Mouse (Mus musculus) liver, embryonic 16.5 days (tissue): ENCODE data around the gene Rps6kb1. TPM values are rescaled to one million over a fixed set of nuclear protein-coding genes. Genes with fewer than 3 reads are reported as not detected.

Source experiments
- ATAC-seq: fragments of 200-750 bp; cut with Nextera tagmentation; 2 replicates; pipeline ENCODE4 v1.8.0; 2017; ENCODE audit warnings: low read depth, mild to moderate bottlenecking, moderate number of reproducible peaks, moderate library complexity
- H3K27ac ChIP-seq: fragments of 300-500 bp; sonication (generic); 2 replicates; pipeline ENCODE4 v1.5.1; 2014; ENCODE audit warnings: mild to moderate bottlenecking, low read length
- H3K27me3 ChIP-seq: fragments of 300-500 bp; sonication (generic); 2 replicates; pipeline ENCODE4 v1.6.1; 2014; ENCODE audit warnings: low read depth, low read length, mixed read lengths; ENCODE audit not compliant: control insufficient read depth, insufficient read depth
- H3K36me3 ChIP-seq: fragments of 300-500 bp; sonication (generic); 2 replicates; pipeline ENCODE4 v1.6.1; 2014; ENCODE audit warnings: mild to moderate bottlenecking; ENCODE audit not compliant: control insufficient read depth, insufficient read depth
- H3K4me1 ChIP-seq: fragments of 300-500 bp; sonication (generic); 2 replicates; pipeline ENCODE4 v1.6.1; 2014; ENCODE audit warnings: low read depth, low read length, mixed read lengths; ENCODE audit not compliant: control insufficient read depth
- H3K4me2 ChIP-seq: fragments of 300-500 bp; sonication (generic); 2 replicates; pipeline ENCODE4 v1.6.1; 2014; ENCODE audit warnings: low read depth, low read length, mixed read lengths
- H3K4me3 ChIP-seq: fragments of 300-500 bp; sonication (generic); 2 replicates; pipeline ENCODE4 v1.5.1; 2014; ENCODE audit warnings: low read depth, mild to moderate bottlenecking, low read length
- H3K9ac ChIP-seq: fragments of 300-500 bp; sonication (generic); 2 replicates; pipeline ENCODE4 v1.6.1; 2014; ENCODE audit warnings: low read depth, low read length
- H3K9me3 ChIP-seq: fragments of 300-500 bp; sonication (generic); replicated peaks from 2 replicates; pipeline ENCODE4 v1.6.1; 2016; ENCODE audit warnings: low read length; ENCODE audit not compliant: control insufficient read depth
- WGBS: fragments of 180-500 bp; shearing (Covaris S2); extraction: QIAGEN DNeasy Blood & Tissue Kit; methylation state at CpG from one replicate; pipeline ENCODE4 v1.1.7; 2014; ENCODE audit not compliant: insufficient replicate concordance; 5-methylcytosine and 5-hydroxymethylcytosine counted together
- polyA plus RNA-seq: library from polyadenylated mRNA; unstranded; fragments of >200 nt; fragmentation: Nextera tagmentation; extraction: Ambion mirVana; gene quantifications from 2 replicates; pipeline ENCODE4 v1.2.1, GENCODE M21; 2015

Rps6kb1 gene
- polyA plus RNA-seq = 21.1 and 22.0 TPM in 2 replicates

DNA sequence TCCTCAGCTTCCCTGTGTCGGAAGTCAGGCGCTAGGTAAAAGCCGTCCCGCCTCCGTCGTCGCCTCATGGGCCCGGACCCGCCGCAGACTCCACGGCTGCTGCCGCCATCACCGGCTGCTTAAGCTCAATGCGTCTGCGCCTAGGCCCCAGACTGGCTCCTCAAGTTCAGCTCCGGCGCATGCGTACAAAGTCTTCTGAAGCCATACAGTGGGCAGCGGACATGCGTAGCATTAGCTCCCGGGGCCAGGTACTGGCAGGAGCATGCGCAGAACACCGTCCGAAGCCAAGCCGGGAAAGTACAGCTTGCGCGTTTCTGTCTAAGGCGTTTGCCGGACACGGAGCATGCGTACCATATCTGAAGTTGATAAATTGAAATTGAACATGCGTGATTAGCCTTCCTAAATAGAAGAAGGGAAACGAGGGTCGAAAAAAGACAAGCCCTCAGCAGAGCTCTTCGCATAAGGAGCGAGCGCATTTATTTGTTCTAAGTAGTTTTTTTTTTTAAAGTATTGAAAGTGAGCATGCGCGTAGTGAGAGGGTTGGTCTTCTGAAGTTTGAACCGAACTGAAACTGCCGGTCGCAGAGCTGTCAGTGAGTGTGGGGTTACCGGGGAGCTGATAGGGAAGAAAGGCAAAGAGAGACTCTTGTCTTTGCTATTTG lies at the start of gene Rps6kb1, which contains the start of gene Tubd1:
Rps6kb1 (minus strand) TSS at position 167 of the 661 bp plus-strand sequence.
Tubd1 (plus strand) TSS at position 353 of the 661 bp plus-strand sequence.
- Histone ChIP-seq H3K4me1 (peaks cover 21% of the 10 kb centered on the region), H3K27ac (peak within 1 kb of the TSS; percentile 92), H3K9ac (peak within 1 kb of the TSS; percentile 98), H3K4me2 (peak within 1 kb of the TSS; percentile 71), H3K27me3 (no peaks in the 10 kb centered on the region), H3K9me3 (no peaks in the 10 kb centered on the region), H3K4me3 (peak within 1 kb of the TSS; percentile 95), H3K36me3 (no peaks in the 10 kb centered on the region)
- WGBS = under 1% methylated on average over 43 of the region's 43 CpGs
- peak; percentile 97 for ATAC-seq

DNA sequence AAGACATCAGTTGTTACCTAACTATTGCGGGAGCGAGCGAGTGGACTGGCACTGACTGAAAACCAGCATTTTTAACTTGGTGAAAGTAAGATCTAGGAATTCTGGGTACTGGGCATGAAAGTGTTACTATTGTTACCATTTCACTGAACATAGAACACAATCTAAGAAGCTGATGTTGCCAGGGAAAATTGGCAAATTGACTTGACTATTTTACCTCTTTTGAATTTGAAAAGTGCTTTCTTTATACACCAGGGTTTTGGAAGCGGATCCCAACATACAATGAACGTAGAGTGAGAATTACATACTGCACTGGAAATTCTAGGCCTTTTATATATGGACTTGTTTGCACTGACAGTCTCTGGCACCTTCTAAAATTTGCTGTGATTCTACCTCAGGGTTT lies 48.8 kb upstream of the Rps6kb1 start:
- H3K36me3 ChIP-seq = no peaks in the 10 kb centered on the region; the same call in 1 of the 2 replicates
- no peak overlapping the region for H3K9ac ChIP-seq
- H3K4me3 ChIP-seq = no peak overlapping the region
- H3K27me3 ChIP-seq = no peaks in the 10 kb centered on the region
- no peaks in the 10 kb centered on the region for H3K9me3 ChIP-seq
- ATAC-seq = no peak
- peaks cover 18% of the 10 kb centered on the region for H3K4me1 ChIP-seq
- no peak overlapping the region for H3K4me2 ChIP-seq
- WGBS = 56% methylated on average over 5 of the region's 5 CpGs
- H3K27ac ChIP-seq = peak overlapping the region; percentile 56

DNA sequence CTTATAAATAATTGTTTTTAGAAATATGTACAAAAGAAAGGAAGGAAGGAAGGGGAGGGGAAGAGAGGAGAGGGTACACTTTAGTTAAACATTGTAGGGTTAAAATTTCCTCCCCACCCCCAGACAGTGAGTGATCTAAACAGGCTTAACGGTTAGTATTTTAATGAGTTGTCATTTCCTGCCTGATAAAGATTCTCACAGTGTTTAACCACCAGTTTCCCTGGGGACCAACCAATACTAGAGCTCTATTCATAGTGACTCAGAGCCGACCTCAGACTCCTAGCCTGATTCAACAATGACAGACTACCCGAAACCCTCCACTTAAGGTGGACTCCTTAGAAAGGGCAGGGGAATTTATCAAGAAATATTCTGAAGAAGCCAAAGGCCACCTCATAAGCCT lies 48.4 kb upstream of the Rps6kb1 start:
- H3K27me3 ChIP-seq = no peaks in the 10 kb centered on the region
- 9% methylated on average over 3 of the region's 3 CpGs for WGBS
- no peaks in the 10 kb centered on the region; the same call in 1 of the 2 replicates for H3K36me3 ChIP-seq
- peaks cover 20% of the 10 kb centered on the region for H3K4me1 ChIP-seq
- H3K9ac ChIP-seq = no peak overlapping the region
- H3K4me3 ChIP-seq = no peak overlapping the region
- H3K9me3 ChIP-seq = no peaks in the 10 kb centered on the region
- H3K27ac ChIP-seq = peak overlapping the region; percentile 56
- ATAC-seq = peak; percentile 63
- H3K4me2 ChIP-seq = no peak overlapping the region

DNA sequence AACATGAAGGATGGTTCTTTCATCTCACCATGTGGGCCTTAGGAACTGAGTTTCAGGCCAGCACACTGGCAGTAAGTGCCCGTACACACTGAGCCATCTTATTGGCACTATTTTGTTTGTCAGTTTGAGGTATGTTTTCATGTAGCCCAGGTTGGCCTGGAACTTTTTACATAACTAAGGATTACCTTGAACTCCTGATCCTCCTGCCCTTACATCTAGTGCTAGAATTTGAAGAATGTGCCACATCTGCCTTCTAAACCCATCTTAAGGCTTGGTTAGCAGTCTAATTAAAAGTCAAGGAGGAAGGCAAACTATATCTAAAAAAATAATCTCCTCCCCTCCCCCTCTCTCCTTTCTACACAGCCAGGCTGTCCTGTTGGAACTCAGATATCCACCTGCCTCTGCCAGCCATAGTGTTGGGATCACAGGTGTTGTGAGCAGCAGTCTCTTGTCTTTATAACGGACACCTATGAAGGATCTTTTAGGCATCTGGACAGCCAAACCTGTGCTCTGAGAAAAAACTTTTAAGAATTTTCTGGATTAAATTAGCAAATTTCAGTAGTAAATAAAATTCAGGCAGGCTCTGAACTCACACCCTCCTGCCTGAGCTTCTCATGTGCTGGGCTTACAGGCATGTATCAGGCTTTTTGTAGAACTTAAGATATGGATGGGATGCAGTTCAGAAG lies 47.5 kb upstream of the Rps6kb1 start:
- no peak for ATAC-seq
- no peak overlapping the region for H3K9ac ChIP-seq
- H3K27me3 ChIP-seq = no peaks in the 10 kb centered on the region
- no peaks in the 10 kb centered on the region for H3K9me3 ChIP-seq
- H3K4me1 ChIP-seq = peaks cover 29% of the 10 kb centered on the region
- 62% methylated on average over 2 of the region's 2 CpGs for WGBS
- H3K4me3 ChIP-seq = no peak overlapping the region
- no peak overlapping the region for H3K4me2 ChIP-seq
- H3K36me3 ChIP-seq = no peaks in the 10 kb centered on the region; the same call in 1 of the 2 replicates
- H3K27ac ChIP-seq = no peak overlapping the region

DNA sequence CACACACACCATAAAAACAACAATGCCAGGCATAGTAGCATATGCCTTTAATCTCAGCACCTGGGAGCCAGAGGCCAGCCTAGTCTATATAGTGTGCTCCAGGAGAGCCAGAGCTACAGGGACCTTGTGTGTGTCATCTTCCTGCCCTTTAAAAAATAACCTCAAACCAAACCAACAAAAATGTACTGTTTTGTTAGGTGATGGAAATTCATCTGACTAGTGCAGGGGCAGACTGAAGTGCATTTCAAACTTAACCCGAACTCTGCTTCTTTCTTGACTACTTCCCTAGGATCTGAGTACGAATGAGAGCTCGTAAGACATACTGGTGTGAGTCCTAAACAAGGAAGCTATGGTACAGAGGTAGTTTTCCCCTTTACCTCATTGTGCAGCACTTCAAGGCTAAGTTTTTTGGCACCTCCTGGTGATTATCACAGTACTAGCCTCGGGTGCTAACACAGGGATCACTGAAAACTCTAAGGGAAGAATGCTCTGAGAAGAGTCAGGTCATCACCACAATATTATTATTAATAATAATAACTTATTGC lies 46.8 kb upstream of the Rps6kb1 start:
- Histone ChIP-seq H3K4me3 (no peak overlapping the region), H3K4me1 (peaks cover 36% of the 10 kb centered on the region), H3K9ac (no peak overlapping the region), H3K27me3 (no peaks in the 10 kb centered on the region), H3K4me2 (no peak overlapping the region), H3K36me3 (no peaks in the 10 kb centered on the region), H3K27ac (no peak overlapping the region), H3K9me3 (no peaks in the 10 kb centered on the region)
- WGBS = 48% methylated on average over 4 of the region's 4 CpGs
- ATAC-seq = no peak

DNA sequence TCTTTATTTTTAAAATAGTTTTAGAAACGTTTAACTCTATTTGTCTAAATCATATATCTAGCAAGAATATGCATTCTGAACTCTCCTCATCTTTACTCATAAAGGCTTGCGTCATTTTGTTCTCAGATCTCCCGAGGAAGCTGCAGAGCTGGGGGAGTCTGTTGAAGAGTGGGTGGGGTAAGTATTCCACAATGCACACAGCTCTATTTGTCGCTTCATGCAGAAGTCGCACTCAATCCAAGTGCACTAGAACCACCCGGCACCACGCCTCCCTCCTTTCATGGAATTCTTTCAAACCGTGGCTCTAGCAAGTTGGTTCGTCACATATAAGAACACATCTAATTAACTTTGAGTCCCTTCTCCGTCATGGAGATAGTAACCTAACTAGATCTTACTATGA lies 46.0 kb upstream of the Rps6kb1 start:
- peaks cover 34% of the 10 kb centered on the region for H3K4me1 ChIP-seq
- no peaks in the 10 kb centered on the region for H3K36me3 ChIP-seq

DNA sequence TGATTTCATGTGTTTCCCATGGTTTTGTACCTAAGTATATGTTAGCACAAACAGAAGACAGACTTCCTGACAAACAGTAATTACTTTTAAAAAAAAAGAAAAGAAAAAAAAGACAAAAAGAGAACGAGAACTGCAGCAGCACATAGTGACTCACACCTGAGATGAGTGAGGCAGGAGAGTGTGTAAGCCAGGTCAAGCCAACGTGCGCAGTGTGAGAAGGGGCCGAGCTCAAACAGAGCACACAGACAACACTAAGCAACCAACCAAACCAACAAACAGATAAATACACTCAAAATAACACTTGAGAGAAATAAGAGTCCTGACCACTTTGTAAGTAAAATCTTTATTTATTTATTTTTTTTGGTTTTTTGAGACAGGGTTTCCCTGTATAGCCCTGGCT lies 45.5 kb upstream of the Rps6kb1 start:
- WGBS = 76% methylated on average over 4 of the region's 4 CpGs
- peaks cover 34% of the 10 kb centered on the region for H3K4me1 ChIP-seq
- H3K9ac ChIP-seq = no peak overlapping the region
- ATAC-seq = no peak
- H3K4me2 ChIP-seq = no peak overlapping the region
- no peaks in the 10 kb centered on the region for H3K9me3 ChIP-seq
- no peaks in the 10 kb centered on the region for H3K27me3 ChIP-seq
- no peak overlapping the region for H3K4me3 ChIP-seq
- H3K36me3 ChIP-seq = no peaks in the 10 kb centered on the region
- H3K27ac ChIP-seq = no peak overlapping the region

More for the DNA sequence above, 46.0 kb upstream of the Rps6kb1 start:
- H3K9me3 ChIP-seq = no peaks in the 10 kb centered on the region
- H3K9ac ChIP-seq = no peak overlapping the region
- no peaks in the 10 kb centered on the region for H3K27me3 ChIP-seq
- WGBS = 78% methylated on average over 10 of the region's 10 CpGs
- no peak overlapping the region for H3K4me3 ChIP-seq
- H3K27ac ChIP-seq = no peak overlapping the region
- ATAC-seq = no peak
- no peak overlapping the region for H3K4me2 ChIP-seq

DNA sequence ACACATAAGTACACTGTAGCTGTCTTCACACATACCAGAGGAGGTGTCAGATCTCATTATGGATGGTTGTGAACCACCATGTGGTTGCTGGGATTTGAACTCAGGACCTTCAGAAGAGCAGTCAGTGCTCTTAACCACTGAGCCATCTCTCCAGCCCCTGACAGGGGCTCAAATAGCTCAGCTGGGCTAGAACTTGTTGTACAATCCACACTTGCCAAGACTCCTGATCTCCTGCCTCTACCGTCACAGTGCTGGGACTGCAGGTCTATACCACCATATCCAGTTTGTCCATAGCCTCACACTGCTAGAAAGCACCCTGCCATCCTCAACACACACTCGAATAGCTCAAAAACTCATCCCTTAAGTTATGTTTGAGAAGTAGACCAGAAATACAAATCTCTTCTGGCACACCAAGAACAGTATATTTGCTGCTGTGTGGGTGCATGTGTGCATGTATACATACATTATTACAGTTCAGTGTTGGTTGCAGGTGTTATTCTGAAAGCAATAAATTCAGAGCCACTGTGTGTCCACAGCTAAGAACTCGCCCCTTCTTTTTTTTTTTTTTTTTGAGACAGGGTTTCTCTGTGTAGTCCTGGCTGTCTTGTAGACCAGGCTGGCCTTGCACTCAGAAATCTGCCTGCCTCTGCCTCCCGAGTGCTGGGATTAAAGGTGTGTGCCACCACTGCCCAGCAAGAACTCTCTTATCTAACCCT lies 44.1 kb upstream of the Rps6kb1 start:
- WGBS = 74% methylated on average over 4 of the region's 4 CpGs

More for the DNA sequence above, 44.1 kb upstream of the Rps6kb1 start:
- Histone ChIP-seq H3K27me3 (no peaks in the 10 kb centered on the region), H3K9me3 (no peaks in the 10 kb centered on the region), H3K4me1 (peaks cover 40% of the 10 kb centered on the region), H3K4me2 (no peak overlapping the region), H3K36me3 (no peaks in the 10 kb centered on the region; the same call in 1 of the 2 replicates), H3K27ac (no peak overlapping the region), H3K4me3 (no peak overlapping the region), H3K9ac (no peak overlapping the region)
- ATAC-seq = no peak
